Mouse (Mus musculus) embryonic facial prominence, embryonic 12.5 days (tissue): ENCODE measurements around the gene Terb1. TPM values are rescaled to one million over a fixed set of nuclear protein-coding genes. Genes with fewer than 3 reads are reported as not detected.

Experiments
- ATAC-seq: fragments of 200-750 bp; cut with Nextera tagmentation; 2 replicates; pipeline ENCODE4 v1.8.0; 2017; ENCODE audit not compliant: insufficient number of reproducible peaks, insufficient read depth, low FRiP score, low TSS enrichment
- H3K27ac ChIP-seq: fragments of 300-500 bp; sonication (generic); 2 replicates; pipeline ENCODE4 v1.5.1; 2016; ENCODE audit warnings: mild to moderate bottlenecking
- H3K27me3 ChIP-seq: fragments of 300-500 bp; sonication (generic); 2 replicates; pipeline ENCODE4 v1.6.1; 2016; ENCODE audit warnings: mild to moderate bottlenecking, moderate library complexity
- H3K36me3 ChIP-seq: fragments of 300-500 bp; sonication (generic); 2 replicates; pipeline ENCODE4 v1.6.1; 2016; ENCODE audit warnings: mild to moderate bottlenecking
- H3K4me1 ChIP-seq: fragments of 300-500 bp; sonication (generic); 2 replicates; pipeline ENCODE4 v1.6.1; 2016
- H3K4me2 ChIP-seq: fragments of 300-500 bp; sonication (generic); replicated peaks from 2 replicates; pipeline ENCODE4 v1.6.1; 2016; ENCODE audit warnings: mild to moderate bottlenecking, moderate library complexity
- H3K4me3 ChIP-seq: fragments of 300-500 bp; sonication (generic); 2 replicates; pipeline ENCODE4 v1.5.1; 2016; ENCODE audit warnings: mild to moderate bottlenecking
- H3K9ac ChIP-seq: fragments of 300-500 bp; sonication (generic); 2 replicates; pipeline ENCODE4 v1.6.1; 2016; ENCODE audit warnings: mild to moderate bottlenecking, moderate library complexity
- H3K9me3 ChIP-seq: fragments of 300-500 bp; sonication (generic); 2 replicates; pipeline ENCODE4 v1.6.1; 2016; ENCODE audit warnings: mild to moderate bottlenecking, moderate library complexity
- WGBS: fragments of 180-500 bp; shearing (Covaris S2); methylation state at CpG from one replicate; pipeline ENCODE4 v1.1.7; 2016; 5-methylcytosine and 5-hydroxymethylcytosine counted together
- polyA plus RNA-seq: library from polyadenylated mRNA; unstranded; fragments of >200 nt; fragmentation: Nextera tagmentation; extraction: Ambion mirVana; gene quantifications from 2 replicates; pipeline ENCODE4 v1.2.1, GENCODE M21; 2016

Terb1 gene
- polyA plus RNA-seq, 1 experiment from 2014 or later = 0.24 TPM

DNA sequence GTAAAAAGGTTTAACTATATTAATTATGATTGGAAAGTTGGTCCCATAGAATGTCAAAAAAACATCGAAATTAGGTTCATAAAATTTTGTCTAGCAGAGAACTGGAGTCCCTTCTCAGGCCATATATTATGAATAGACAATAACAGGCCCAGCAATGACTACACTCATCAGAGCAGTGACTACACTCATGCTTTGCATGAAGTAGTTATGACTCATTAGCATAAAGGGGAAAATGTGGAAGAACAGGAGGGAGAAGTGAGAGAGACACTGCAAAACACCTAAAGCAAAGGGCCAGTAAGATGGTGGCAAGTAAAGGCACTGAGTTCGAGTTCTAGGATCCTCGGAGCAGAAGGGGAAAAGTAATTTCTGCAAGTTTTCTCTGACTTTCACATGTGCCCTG lies 63.7 kb downstream of the Terb1 start:
- ATAC-seq = no peak
- H3K27ac ChIP-seq = no peak overlapping the region

DNA sequence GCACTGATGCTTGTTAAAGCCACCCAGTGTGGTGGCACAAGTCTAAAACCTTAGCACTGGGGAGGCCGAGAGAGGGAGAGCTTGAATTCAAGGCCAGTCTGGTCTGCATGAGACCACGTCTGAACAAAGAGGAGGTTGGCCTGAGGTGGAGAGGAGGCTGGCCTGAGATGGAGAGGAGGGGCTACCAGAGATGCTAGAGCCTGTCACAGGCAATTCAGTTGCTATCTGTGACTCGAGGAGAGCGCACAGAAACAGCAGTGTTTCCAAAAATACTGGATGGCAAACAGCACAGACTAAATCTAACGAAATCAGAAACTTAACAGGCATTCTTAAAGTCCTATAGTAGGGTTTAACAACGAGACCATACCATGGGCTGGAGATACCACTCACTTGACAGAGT lies 64.5 kb downstream of the Terb1 start:
- H3K4me2 ChIP-seq = no peak overlapping the region
- H3K4me3 ChIP-seq = no peak overlapping the region
- 62% methylated on average over 6 of the region's 6 CpGs for WGBS
- H3K27ac ChIP-seq = no peak overlapping the region
- H3K4me1 ChIP-seq = peaks cover 10% of the 10 kb centered on the region
- peaks cover 3% of the 10 kb centered on the region; the same call in 1 of the 2 replicates for H3K36me3 ChIP-seq
- H3K9ac ChIP-seq = no peak overlapping the region
- ATAC-seq = no peak
- H3K9me3 ChIP-seq = no peaks in the 10 kb centered on the region
- H3K27me3 ChIP-seq = no peaks in the 10 kb centered on the region

More for the DNA sequence above, 63.7 kb downstream of the Terb1 start:
- H3K4me1 ChIP-seq = peaks cover 8% of the 10 kb centered on the region
- H3K9ac ChIP-seq = no peak overlapping the region
- 80% methylated on average over 3 of the region's 3 CpGs for WGBS
- H3K9me3 ChIP-seq = no peaks in the 10 kb centered on the region
- no peak overlapping the region for H3K4me2 ChIP-seq
- no peaks in the 10 kb centered on the region for H3K27me3 ChIP-seq
- H3K36me3 ChIP-seq = no peaks in the 10 kb centered on the region
- no peak overlapping the region for H3K4me3 ChIP-seq

DNA sequence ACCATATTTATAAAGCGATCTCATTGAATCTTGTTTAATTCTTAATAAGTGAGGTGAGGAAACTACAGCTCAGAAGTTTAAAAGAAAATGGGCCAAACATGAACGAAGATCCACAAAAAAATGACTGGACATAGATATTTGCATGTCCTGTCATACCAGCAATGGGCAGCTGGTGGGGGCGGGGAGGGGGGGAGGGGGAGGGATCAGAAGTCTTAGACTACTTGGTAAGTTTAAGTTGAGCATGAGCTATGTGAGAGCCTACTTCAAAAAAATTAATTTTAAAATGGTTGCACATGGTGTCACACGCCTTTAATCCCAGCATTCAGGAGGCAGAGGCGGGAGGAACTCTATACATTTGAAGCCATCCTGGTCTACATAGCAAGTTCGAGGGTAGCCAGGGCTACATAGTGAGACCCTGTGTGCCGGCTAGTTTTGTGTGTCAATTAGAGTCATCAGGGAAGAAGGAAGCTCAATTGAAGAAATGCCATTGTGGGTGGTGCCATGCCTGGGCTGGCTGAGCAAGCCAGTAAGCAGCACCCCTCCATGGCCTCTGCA lies 66.5 kb downstream of the Terb1 start:
- no peaks in the 10 kb centered on the region for H3K9me3 ChIP-seq
- H3K27ac ChIP-seq = no peak overlapping the region
- H3K4me3 ChIP-seq = peak overlapping the region; percentile 92
- peak overlapping the region; percentile 76; the same call in 1 of the 2 replicates for H3K4me2 ChIP-seq
- 63% methylated on average over 7 of the region's 7 CpGs for WGBS
- no peaks in the 10 kb centered on the region for H3K27me3 ChIP-seq
- ATAC-seq = no peak
- peaks cover 10% of the 10 kb centered on the region for H3K4me1 ChIP-seq
- peaks cover 22% of the 10 kb centered on the region for H3K36me3 ChIP-seq
- peak overlapping the region; percentile 91; the same call in 1 of the 2 replicates for H3K9ac ChIP-seq

DNA sequence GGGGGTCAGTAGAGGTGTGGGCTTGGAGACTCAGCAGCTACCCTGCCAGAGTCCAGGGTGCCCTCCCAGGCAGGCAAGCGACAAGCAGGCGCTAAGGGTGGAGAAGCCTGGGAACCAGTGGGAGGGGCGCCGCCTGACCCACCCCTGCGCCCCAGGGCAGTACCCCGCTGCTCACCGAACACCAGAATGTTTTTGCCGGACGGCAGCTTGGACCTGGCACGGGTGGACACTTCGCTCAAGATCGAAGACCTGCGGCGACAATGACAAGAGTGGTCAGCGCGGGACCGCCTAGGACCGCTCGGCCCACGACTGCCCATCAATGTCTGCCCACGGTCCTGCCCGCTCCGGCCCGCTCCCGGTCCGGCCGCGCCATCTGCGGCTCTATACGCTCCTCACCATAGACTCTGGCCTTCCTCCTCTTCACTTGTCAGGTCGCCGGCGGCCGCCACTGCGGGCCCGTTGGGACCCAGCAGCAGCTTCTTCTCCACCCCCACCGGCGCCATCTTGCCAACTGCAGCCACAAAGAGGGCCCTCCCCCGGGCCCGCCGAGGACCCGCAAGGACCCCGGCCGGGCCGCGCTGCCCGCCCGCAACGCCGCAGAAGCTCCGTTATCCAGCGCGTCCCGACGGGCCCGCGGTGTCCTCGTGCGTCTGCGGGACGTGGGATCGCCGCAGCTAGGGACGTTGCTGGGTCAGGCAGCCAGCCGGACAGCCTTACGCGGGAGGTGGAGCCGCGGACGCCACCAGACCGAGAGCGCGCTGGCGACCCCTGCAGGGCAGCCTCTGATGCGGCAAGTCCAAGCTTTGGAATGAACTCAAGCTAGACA lies 67.2 kb downstream of the Terb1 start, which contains the start of gene Dync1li2:
TSS of gene Dync1li2 (minus strand) at position 749 of the 826 bp plus-strand sequence.
- Histone ChIP-seq H3K9me3 (no peaks in the 10 kb centered on the region), H3K4me3 (peak within 1 kb of the TSS; percentile 92), H3K36me3 (peaks cover 27% of the 10 kb centered on the region), H3K9ac (peak within 1 kb of the TSS; percentile 91), H3K27ac (peak within 1 kb of the TSS; percentile 88), H3K4me1 (peaks cover 10% of the 10 kb centered on the region), H3K4me2 (peak within 1 kb of the TSS; percentile 76), H3K27me3 (no peaks in the 10 kb centered on the region)
- under 1% methylated on average over 75 of the region's 75 CpGs for WGBS
- ATAC-seq = peak; percentile 75

DNA sequence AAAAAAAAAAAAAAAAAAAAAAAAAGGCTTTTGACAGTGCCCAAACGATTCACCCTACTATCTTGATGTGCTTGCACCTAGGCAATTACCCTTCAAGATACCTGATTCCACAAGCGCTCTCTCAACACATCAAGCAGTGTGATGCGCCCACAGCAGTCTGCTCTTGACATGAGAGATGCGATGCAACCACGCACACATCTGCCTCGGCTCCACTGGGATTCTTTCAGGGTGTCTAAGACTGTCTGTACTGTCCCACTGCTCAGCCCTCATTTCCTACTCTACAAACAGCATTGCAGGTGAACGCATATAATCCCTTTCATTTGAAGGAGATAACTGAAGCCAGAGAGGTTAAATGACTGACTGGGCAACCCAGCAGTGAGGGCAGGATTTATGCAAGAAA lies 68.1 kb downstream of the Terb1 start:
- Histone ChIP-seq H3K36me3 (peaks cover 36% of the 10 kb centered on the region), H3K9me3 (no peaks in the 10 kb centered on the region), H3K4me2 (peak overlapping the region; percentile 76), H3K27ac (no peak overlapping the region), H3K27me3 (no peaks in the 10 kb centered on the region), H3K9ac (peak overlapping the region; percentile 91), H3K4me1 (peaks cover 10% of the 10 kb centered on the region), H3K4me3 (peak overlapping the region; percentile 92)
- ATAC-seq = no peak
- WGBS = 66% methylated on average over 7 of the region's 7 CpGs

DNA sequence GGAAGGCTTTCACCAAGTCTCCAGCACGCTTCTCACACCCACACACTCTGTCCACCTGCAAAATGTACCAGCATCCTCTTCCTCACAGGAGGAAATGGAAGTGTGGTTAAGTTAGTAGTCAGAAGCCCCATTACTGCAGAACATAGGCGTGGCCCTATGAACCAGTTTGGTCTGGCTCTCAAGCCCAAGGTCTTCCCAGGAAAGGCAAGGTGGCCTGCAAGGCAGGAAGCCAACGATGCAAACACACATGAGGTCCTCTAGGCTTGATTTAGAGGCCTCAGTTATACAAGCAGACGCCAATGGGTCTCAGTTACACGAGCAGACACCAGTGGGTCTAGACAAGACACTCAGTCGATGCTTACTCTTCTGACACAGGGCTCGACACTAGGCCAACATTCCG lies 70.2 kb downstream of the Terb1 start:
- Histone ChIP-seq H3K4me1 (peaks cover 10% of the 10 kb centered on the region), H3K36me3 (peaks cover 57% of the 10 kb centered on the region), H3K27ac (no peak overlapping the region), H3K27me3 (no peaks in the 10 kb centered on the region), H3K4me2 (no peak overlapping the region), H3K4me3 (no peak overlapping the region), H3K9me3 (no peaks in the 10 kb centered on the region), H3K9ac (no peak overlapping the region)
- 93% methylated on average over 8 of the region's 8 CpGs for WGBS
- no peak for ATAC-seq

DNA sequence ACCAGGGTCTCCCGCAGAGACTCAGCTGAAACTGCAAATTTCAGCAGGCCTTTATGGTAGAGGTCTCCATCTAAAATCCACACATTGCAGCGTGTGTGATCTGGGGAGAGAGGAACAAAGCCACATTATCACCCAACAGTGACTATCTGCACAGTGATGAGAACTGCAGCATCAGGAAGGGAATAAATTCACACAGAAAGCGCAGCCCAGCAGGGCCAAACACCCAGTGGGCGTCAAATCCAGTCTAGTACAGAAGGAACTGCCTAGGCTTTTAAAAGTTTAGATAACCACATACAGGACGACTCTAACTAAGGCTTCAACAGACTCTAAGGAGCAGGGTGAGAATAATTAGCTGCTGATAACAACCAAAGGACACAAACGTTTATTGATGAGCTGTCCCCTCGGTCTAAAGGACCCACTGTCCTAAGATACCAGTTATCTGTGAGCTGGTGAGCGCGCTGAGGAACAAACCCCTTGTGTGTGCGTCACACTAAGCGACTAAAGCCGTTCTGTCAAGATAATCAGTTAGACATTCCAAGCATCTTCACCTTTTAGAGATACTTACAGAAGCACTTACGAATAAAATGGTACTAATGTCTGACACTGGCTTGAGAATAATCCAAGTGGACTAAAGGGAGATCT lies 72.1 kb downstream of the Terb1 start:
- no peak overlapping the region for H3K4me3 ChIP-seq
- ATAC-seq = no peak
- H3K27me3 ChIP-seq = no peaks in the 10 kb centered on the region
- no peak overlapping the region for H3K9ac ChIP-seq
- H3K4me2 ChIP-seq = no peak overlapping the region
- WGBS = 93% methylated on average over 13 of the region's 13 CpGs
- peaks cover 10% of the 10 kb centered on the region for H3K4me1 ChIP-seq
- H3K27ac ChIP-seq = no peak overlapping the region
- H3K9me3 ChIP-seq = no peaks in the 10 kb centered on the region
- H3K36me3 ChIP-seq = peaks cover 74% of the 10 kb centered on the region

DNA sequence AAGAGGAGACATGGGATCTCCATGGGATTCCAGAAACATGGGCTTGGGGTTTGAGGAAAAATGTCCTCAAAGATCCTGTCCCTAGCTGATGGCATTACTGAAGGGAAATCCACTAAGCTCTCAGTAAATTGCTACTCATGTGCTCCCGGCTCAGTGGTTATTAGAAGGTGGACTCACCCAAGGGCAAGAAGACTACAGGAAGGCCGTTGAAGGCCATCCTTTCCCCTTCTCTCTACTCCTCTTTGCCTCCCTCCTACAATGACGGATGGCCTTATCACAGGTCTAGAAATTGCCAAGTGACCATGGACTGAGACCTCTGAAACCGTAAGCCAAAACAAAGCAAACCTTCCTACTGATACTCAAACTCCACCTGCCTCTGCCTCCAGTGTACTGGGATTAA lies 73.1 kb downstream of the Terb1 start:
- no peak overlapping the region for H3K9ac ChIP-seq
- no peaks in the 10 kb centered on the region for H3K9me3 ChIP-seq
- WGBS = 91% methylated on average over 4 of the region's 4 CpGs
- H3K27me3 ChIP-seq = no peaks in the 10 kb centered on the region
- no peak overlapping the region for H3K4me2 ChIP-seq
- no peak for ATAC-seq
- no peak overlapping the region for H3K4me3 ChIP-seq
- peaks cover 84% of the 10 kb centered on the region for H3K36me3 ChIP-seq
- no peak overlapping the region for H3K27ac ChIP-seq
- peaks cover 7% of the 10 kb centered on the region for H3K4me1 ChIP-seq

DNA sequence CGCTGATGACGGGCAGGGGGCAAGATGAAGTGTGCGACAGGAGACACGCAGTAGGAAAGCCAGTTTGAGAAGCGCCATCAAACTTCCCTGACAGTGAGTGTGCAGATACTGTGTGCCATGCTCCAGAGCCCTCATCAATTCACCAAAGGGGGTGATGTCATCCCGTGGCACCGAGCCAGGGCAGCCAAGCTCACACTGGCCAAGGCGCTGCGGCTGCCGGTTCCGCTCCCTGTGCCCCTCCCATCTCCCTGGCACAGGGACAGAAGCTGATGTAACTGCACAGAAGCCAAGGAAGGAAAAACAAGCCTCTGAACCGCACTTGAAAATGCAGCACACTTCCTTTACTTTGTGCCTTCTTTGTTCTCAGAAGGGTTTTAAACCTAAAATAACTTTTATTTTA lies 73.7 kb downstream of the Terb1 start:
- no peak overlapping the region for H3K27ac ChIP-seq
- 79% methylated on average over 12 of the region's 12 CpGs for WGBS
- no peaks in the 10 kb centered on the region for H3K27me3 ChIP-seq
- no peak overlapping the region for H3K9ac ChIP-seq
- H3K4me1 ChIP-seq = peaks cover 2% of the 10 kb centered on the region; the same call in 1 of the 2 replicates
- peaks cover 90% of the 10 kb centered on the region for H3K36me3 ChIP-seq
- H3K9me3 ChIP-seq = no peaks in the 10 kb centered on the region
- no peak overlapping the region for H3K4me2 ChIP-seq
- ATAC-seq = peak; percentile 71; the same call in 1 of the 2 replicates
- no peak overlapping the region for H3K4me3 ChIP-seq

DNA sequence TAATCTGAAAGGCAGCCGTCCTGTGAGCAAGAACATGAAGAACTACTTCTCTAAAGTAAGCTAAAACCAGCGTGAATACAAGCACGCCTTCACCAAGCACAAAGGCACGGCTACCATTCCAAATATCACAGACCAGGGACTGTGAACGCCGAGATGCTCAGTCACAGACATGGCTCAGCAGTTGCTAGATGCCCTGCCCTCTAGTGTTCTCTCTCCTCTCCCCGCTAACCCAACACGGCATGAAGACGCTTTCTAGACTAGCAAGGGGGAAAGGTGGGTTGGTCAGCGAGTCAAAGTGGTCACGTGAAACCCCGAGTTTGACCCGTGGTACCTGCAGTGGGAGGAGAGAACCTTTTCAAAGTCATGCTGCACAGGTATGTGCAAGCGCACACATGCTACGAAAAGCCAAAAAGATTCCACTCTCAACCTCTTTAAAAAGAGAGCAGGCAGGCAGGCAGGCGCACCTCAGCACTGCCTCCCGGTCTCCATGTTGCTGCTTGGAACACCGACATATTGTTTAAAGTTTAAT lies 74.8 kb downstream of the Terb1 start:
- Histone ChIP-seq H3K36me3 (peaks cover 95% of the 10 kb centered on the region), H3K4me3 (no peak overlapping the region), H3K9ac (no peak overlapping the region), H3K4me1 (no peaks in the 10 kb centered on the region), H3K9me3 (no peaks in the 10 kb centered on the region), H3K27me3 (no peaks in the 10 kb centered on the region), H3K4me2 (no peak overlapping the region), H3K27ac (no peak overlapping the region)
- 90% methylated on average over 18 of the region's 18 CpGs for WGBS
- ATAC-seq = no peak

DNA sequence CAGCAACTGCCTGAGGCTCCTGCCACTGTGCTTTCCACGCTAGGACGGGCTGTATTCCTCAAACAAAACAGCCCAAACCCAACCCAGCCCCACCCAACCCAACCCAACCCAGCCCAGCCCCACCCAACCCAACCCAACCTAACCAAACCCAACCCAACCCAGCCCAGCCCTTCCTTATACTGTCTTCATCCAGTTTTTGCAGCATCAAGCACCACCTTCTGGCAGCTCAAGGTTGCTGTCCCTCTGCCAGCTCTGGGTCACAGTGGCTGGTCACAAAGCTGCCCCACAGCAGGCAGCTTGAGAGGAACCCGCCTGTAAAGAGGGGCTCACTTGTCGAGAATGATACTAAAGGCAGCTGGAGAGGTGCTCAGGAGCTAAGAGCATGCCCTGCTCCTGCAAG lies 75.4 kb downstream of the Terb1 start:
- Histone ChIP-seq H3K4me3 (no peak overlapping the region), H3K4me2 (no peak overlapping the region), H3K4me1 (no peaks in the 10 kb centered on the region), H3K27me3 (no peaks in the 10 kb centered on the region), H3K9me3 (no peaks in the 10 kb centered on the region), H3K36me3 (peaks cover 94% of the 10 kb centered on the region), H3K9ac (no peak overlapping the region), H3K27ac (no peak overlapping the region)
- no peak for ATAC-seq
- 74% methylated on average over 4 of the region's 4 CpGs for WGBS
